Mouse (Mus musculus) heart, postnatal 0 days (tissue): ENCODE measurements around the gene Cnn2. TPM values are rescaled to one million over a fixed set of nuclear protein-coding genes. Genes with fewer than 3 reads are reported as not detected.

ENCODE experiments used
- ATAC-seq: fragments of 200-750 bp; cut with Nextera tagmentation; 2 replicates; pipeline ENCODE4 v1.8.0; 2017; ENCODE audit warnings: low read depth, moderate number of reproducible peaks, moderate library complexity; ENCODE audit not compliant: insufficient read depth
- DNase-seq: peaks from one replicate; pipeline ENCODE4 v3.0.0-alpha.2; 2016; ENCODE audit warnings: low spot score
- H3K27ac ChIP-seq: fragments of 300-500 bp; sonication (generic); 2 replicates; pipeline ENCODE4 v1.5.1; 2014; ENCODE audit warnings: low read depth, mild to moderate bottlenecking
- H3K27me3 ChIP-seq: fragments of 300-500 bp; sonication (generic); 2 replicates; pipeline ENCODE4 v1.6.1; 2014; ENCODE audit warnings: low read length, mixed read lengths; ENCODE audit not compliant: control insufficient read depth, insufficient read depth
- H3K36me3 ChIP-seq: fragments of 300-500 bp; sonication (generic); replicated peaks from 2 replicates; pipeline ENCODE4 v1.6.1; 2014; ENCODE audit warnings: low read length, mixed read lengths; ENCODE audit not compliant: control insufficient read depth, insufficient read depth
- H3K4me1 ChIP-seq: fragments of 300-500 bp; sonication (generic); 2 replicates; pipeline ENCODE4 v1.6.1; 2014; ENCODE audit warnings: antibody characterized with exemption; ENCODE audit not compliant: control insufficient read depth, insufficient read depth
- H3K4me2 ChIP-seq: fragments of 300-500 bp; sonication (generic); 2 replicates; pipeline ENCODE4 v1.6.1; 2014; ENCODE audit warnings: low read depth, mild to moderate bottlenecking, low read length, moderate library complexity
- H3K4me3 ChIP-seq: fragments of 300-500 bp; sonication (generic); 2 replicates; pipeline ENCODE4 v1.5.1; 2014; ENCODE audit warnings: low read depth, low read length
- H3K9ac ChIP-seq: fragments of 300-500 bp; sonication (generic); replicated peaks from 2 replicates; pipeline ENCODE4 v1.6.1; 2014; ENCODE audit warnings: low read depth, low read length, mixed read lengths
- H3K9me3 ChIP-seq: fragments of 300-500 bp; sonication (generic); replicated peaks from 2 replicates; pipeline ENCODE4 v1.6.1; 2016; ENCODE audit warnings: low read length; ENCODE audit not compliant: control insufficient read depth
- CTCF ChIP-seq: IDR thresholded peaks from 2 replicates; pipeline ENCODE4 v1.5.1; 2016; ENCODE audit warnings: antibody characterized with exemption, control low read depth, low read depth
- EP300 ChIP-seq: IDR thresholded peaks from 2 replicates; pipeline ENCODE4 v1.6.1; 2016; ENCODE audit warnings: antibody characterized with exemption, low read depth
- WGBS: fragments of 180-500 bp; shearing (Covaris S2); extraction: QIAGEN DNeasy Blood & Tissue Kit; methylation state at CpG from one replicate; pipeline ENCODE4 v1.1.7; 2014; 5-methylcytosine and 5-hydroxymethylcytosine counted together
- polyA plus RNA-seq: library from polyadenylated mRNA; unstranded; fragments of >200 nt; fragmentation: Nextera tagmentation; extraction: Ambion mirVana; gene quantifications from 2 replicates; pipeline ENCODE4 v1.2.1, GENCODE M21; 2015
- total RNA-seq: library from RNA; depleted of rRNA; stranded (reverse); fragments of >200 nt; gene quantifications from 2 replicates; pipeline ENCODE4 v1.2.3, GENCODE M21; 2014; ENCODE audit warnings: low replicate concordance

The Cnn2 gene
- total and polyA plus RNA-seq, 2 experiments from 2014 or later: 142 to 149 TPM

GRCm38 (mm10) chr10:80019471-80020131, 31.2 kb downstream of the Cnn2 start:
- 22% methylated on average over 20 of the region's 20 CpGs for WGBS

GRCm38 (mm10) chr10:80020191-80020590, 31.8 kb downstream of the Cnn2 start:
- H3K27ac ChIP-seq: no peak overlapping the region
- ATAC-seq: no peak
- H3K4me1 ChIP-seq: no peaks in the 10 kb centered on the region
- H3K4me3 ChIP-seq: no peak overlapping the region
- no peaks in the 10 kb centered on the region for H3K36me3 ChIP-seq
- H3K9ac ChIP-seq: no peak overlapping the region
- 58% methylated on average over 11 of the region's 11 CpGs for WGBS
- H3K27me3 ChIP-seq: 0 out of 2 replicates have a peak, but pooled peaks cover 3% of the 10 kb centered on the region
- DNase-seq: no peak
- TF ChIP-seq CTCF (no peak), EP300 (no peak)
- H3K4me2 ChIP-seq: 0 out of 2 replicates have a peak overlapping the region, but pooled peaks have one; percentile 18
- H3K9me3 ChIP-seq: no peaks in the 10 kb centered on the region

More at GRCm38 (mm10) chr10:80019471-80020131, 31.2 kb downstream of the Cnn2 start:
- no peaks in the 10 kb centered on the region for H3K4me1 ChIP-seq
- 0 out of 2 replicates have a peak overlapping the region, but pooled peaks have one; percentile 11 for H3K4me3 ChIP-seq
- H3K27me3 ChIP-seq: peaks cover 6% of the 10 kb centered on the region
- peak overlapping the region; percentile 18; the same call in 1 of the 2 replicates for H3K4me2 ChIP-seq
- peak overlapping the region; percentile 44; the same call in 1 of the 2 replicates for H3K27ac ChIP-seq
- DNase-seq (no peak), ATAC-seq (peak; percentile 47)
- H3K9ac ChIP-seq: no peak overlapping the region
- TF ChIP-seq EP300: no peak
- TF ChIP-seq CTCF: no peak
- H3K36me3 ChIP-seq: no peaks in the 10 kb centered on the region
- H3K9me3 ChIP-seq: no peaks in the 10 kb centered on the region

- Histone ChIP-seq H3K27me3 (0 out of 2 replicates have a peak, but pooled peaks cover 3% of the 10 kb centered on the region), H3K4me3 (no peak overlapping the region), H3K9me3 (no peaks in the 10 kb centered on the region), H3K27ac (no peak overlapping the region), H3K4me1 (no peaks in the 10 kb centered on the region), H3K9ac (no peak overlapping the region), H3K4me2 (no peak overlapping the region), H3K36me3 (no peaks in the 10 kb centered on the region)
- TF ChIP-seq CTCF (no peak), EP300 (no peak)
- ATAC-seq (no peak), DNase-seq (no peak)
- WGBS: 80% methylated on average over 18 of the region's 18 CpGs
Observed at GRCm38 (mm10) chr10:80020603-80021319, 32.4 kb downstream of the Cnn2 start.

- TF ChIP-seq CTCF (no peak), EP300 (no peak)
- no peaks in the 10 kb centered on the region for H3K9me3 ChIP-seq
- H3K4me2 ChIP-seq: no peak overlapping the region
- H3K36me3 ChIP-seq: no peaks in the 10 kb centered on the region
- 81% methylated on average over 13 of the region's 13 CpGs for WGBS
- no peak overlapping the region for H3K27ac ChIP-seq
- DNase-seq (no peak), ATAC-seq (no peak)
- H3K9ac ChIP-seq: no peak overlapping the region
- H3K4me1 ChIP-seq: no peaks in the 10 kb centered on the region
- no peak overlapping the region for H3K4me3 ChIP-seq
- 0 out of 2 replicates have a peak, but pooled peaks cover 3% of the 10 kb centered on the region for H3K27me3 ChIP-seq
Observed at GRCm38 (mm10) chr10:80021320-80021641, 32.9 kb downstream of the Cnn2 start.

GRCm38 (mm10) chr10:80022164-80022563, 33.8 kb downstream of the Cnn2 start:
- ATAC-seq: no peak
- DNase-seq: no peak
- H3K9ac ChIP-seq: no peak overlapping the region
- no peak overlapping the region for H3K27ac ChIP-seq
- no peak overlapping the region for H3K4me3 ChIP-seq
- 0 out of 2 replicates have a peak, but pooled peaks cover 3% of the 10 kb centered on the region for H3K27me3 ChIP-seq
- H3K4me1 ChIP-seq: no peaks in the 10 kb centered on the region
- H3K4me2 ChIP-seq: no peak overlapping the region
- no peaks in the 10 kb centered on the region for H3K36me3 ChIP-seq
- TF ChIP-seq EP300: no peak
- TF ChIP-seq CTCF: no peak
- H3K9me3 ChIP-seq: no peaks in the 10 kb centered on the region
- WGBS: 84% methylated on average over 12 of the region's 12 CpGs
